Mouse (Mus musculus) adrenal gland, adult 8-10 months (tissue): ENCODE results near the gene Srbd1. TPM values are rescaled to one million over a fixed set of nuclear protein-coding genes. Genes with fewer than 3 reads are reported as not detected.
A peak's percentile ranks its signal among the peaks of the same experiment; 100 is the strongest.

Experiments
- DNase-seq: peaks from one replicate; pipeline ENCODE4 v3.0.0; 2022
- total RNA-seq, 4 experiments: library from RNA; stranded (reverse); gene quantifications; 2 replicates each; pipeline ENCODE4 v1.2.4; 2022

Gene Srbd1
- total RNA-seq, 4 experiments from 2014 or later = 21.8 to 28.0 (median 25.7) TPM

DNA sequence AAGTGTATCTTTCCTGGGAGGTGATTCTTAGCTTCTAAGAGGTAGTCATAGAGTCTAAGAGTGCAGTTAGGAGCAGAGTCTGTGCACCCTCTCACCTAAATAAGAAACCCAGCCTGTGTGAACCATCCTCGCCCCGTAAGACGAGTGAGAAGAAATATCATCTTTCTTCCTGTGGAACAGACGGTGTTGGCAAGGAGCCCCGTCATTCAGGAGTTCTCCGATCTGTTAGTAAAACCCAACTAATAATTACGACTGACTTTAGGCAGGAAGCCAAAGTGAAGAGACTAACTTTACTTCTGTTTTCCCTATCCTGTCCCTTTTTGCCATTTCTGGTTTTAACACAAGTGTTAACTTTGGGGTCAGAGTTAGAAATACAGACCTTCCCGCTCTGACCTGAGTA lies 166.1 kb downstream of the Srbd1 start:
- no peak for DNase-seq

DNA sequence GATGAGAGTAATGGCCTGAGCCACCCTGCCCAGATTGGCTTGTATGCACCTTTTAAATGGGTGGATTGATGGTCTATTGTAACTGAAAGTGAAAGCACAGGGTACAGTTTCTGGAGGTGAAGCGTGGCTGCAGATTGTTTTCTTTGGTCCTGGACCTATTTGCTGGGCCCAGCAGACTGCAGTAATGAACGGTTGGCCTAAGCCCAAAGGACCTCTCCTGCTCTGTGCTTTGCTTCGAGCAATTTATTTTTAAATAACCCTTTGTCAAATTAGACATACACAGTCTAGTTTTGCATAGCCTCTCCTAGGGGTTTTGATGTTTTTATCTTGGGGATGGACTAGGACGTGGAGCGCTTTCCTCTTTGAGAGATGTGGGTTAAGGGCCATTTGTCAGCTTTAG lies 169.9 kb downstream of the Srbd1 start:
- DNase-seq = no peak

- DNase-seq = peak; percentile 12
Observed at GRCm38 (mm10) chr17:85974591-85974990, 170.4 kb downstream of the Srbd1 start.

GRCm38 (mm10) chr17:85971120-85971519 lies 173.9 kb downstream of the Srbd1 start:
- no peak for DNase-seq

DNA sequence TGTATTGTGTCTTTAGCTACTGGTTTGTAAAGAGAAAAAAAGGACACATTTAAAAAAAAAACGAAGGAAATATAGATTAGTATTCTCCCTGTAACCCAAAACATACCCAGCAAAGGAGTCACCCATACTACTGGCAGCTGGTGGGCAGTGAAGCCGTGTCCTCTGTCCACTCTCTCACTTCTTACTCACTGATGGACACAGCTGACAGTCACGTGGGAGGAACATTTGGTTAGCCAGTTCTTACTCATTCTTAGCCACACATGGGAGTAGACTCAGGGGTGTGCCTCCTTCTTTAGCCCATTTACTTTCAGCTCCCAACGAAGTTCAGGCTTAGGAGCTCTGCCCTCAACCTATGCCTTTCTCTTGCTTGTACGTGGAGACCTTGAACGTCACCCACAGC lies 183.3 kb downstream of the Srbd1 start:
- DNase-seq = no peak

GRCm38 (mm10) chr17:85951771-85952170 lies 193.2 kb downstream of the Srbd1 start:
- DNase-seq = no peak

DNA sequence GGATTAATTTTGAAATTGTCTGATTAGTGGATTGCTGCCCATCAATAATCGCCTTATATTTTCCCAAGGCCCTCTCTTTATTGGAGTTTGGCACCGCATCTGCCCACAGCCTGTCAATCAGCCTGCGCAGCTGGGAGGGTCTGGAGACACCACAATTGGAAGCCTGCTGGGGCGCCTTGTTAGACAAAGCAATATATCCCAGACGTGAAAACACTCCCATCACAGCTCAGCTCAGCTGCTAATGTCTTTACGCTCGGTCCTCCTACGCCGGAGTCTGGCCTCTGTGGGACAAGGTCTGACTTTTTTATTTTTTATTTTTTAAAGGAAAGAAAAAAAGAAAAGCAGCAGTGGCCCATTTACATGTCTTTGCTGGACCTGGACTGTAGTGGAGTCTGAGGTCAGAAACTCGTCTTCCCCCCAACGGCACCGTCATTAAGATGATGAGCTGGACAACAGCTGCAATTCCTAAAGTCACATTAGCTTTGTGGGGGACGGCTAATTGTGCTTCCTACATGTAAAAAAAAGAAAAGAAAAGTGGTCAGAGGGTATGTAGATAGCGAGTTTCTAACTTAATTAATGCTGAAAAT lies 195.0 kb downstream of the Srbd1 start:
- no peak for DNase-seq

GRCm38 (mm10) chr17:85948911-85949909 lies 195.8 kb downstream of the Srbd1 start:
- no peak for DNase-seq

DNA sequence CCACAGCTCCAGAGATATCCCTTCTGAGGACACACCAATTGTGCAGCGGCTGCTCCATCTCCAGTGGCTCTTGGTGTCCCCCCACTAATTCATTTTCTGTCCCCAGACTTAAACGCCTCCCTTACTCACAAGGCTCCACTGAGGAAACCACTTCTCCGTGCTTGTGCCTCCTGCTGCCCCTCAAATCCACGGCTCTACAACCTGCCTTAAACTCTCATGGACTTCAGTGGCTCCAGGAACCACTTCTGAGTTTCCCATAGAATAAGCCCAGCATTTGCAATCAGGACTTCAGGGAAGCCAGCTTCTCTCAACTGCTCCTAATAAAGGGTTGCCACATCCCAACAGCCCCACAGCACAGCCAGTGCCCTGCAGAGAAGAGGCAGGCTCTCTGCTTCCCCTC lies 200.2 kb downstream of the Srbd1 start:
- DNase-seq = no peak

DNA sequence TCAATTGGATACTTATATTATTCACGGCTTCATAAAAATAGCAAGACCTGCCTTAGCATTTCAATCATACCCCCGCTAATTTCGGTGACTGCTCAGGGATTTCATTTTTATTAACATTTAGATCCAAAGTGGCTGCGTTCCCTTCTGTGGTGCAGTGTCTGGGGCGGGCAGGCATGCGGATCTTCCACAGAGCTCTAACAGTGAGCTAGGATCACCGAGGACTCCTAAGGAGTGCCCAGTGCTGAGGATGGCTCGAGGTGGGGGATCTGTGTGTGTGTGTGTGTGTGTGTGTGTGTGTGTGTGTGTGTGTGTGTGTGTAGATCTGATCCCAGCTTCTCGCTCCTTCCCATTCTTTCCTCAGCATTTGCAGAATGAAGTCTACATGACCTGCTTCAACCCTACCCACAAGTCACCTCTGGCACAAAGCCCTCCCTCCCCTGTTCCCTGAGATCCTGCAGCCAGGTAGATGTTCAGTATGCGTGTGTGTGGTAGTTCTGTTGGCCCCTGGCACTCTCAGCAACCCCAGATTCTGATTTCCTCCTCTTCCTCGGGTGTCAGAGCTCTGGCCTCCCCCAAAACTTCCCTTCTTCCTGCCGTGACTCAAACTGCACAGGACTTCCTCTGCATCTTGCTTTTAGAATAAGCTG lies 200.9 kb downstream of the Srbd1 start:
- no peak for DNase-seq

GRCm38 (mm10) chr17:85943551-85943981 lies 201.4 kb downstream of the Srbd1 start:
- no peak for DNase-seq

GRCm38 (mm10) chr17:85943071-85943470 lies 201.9 kb downstream of the Srbd1 start:
- no peak for DNase-seq

DNA sequence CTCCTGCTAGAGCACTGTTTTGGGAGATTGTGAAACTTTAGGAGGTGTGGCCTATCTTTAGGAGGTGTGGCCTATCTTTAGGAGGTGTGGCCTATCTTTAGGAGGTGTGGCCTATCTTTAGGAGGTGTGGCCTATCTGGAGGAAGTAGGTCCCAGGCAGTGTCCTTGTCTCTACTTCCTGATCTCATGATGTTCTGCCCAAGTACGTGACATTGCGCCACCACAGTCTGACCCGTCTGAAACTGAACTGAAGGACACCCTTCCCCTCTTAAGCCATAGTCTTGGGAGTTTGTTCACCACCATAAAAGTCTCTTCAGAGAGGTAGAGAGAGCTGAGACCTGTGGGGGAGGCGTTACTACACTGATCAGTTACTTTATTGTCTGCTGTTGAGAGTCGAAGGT lies 202.9 kb downstream of the Srbd1 start:
- no peak for DNase-seq

DNA sequence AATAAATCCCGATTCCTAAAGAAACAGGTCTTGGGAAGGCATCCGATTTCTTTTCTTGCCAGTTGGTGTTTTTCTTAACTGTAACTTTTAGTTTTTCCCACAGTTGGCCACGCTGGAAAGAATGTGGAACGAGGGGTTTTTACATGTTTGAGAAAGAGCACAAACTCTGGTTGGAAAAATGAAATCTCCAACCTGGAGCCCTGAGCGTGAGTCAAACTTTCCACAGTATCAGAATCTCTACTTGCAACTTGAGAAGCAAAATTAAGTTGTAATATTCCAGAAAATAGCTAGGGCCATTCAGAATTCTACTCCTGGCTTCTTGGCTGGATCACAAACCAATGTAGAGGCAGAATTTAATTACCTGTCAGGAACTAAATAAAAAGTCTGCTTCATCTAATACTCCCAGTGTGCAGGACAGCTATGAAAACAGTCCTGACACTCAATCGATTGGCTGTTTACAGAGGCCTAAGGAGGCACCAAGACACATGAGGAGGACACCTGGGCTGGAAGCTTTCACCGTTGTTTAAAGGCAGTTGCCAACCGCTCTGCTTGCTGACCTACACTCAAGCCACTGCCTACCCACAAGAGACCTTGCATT lies 203.7 kb downstream of the Srbd1 start:
- no peak for DNase-seq

DNA sequence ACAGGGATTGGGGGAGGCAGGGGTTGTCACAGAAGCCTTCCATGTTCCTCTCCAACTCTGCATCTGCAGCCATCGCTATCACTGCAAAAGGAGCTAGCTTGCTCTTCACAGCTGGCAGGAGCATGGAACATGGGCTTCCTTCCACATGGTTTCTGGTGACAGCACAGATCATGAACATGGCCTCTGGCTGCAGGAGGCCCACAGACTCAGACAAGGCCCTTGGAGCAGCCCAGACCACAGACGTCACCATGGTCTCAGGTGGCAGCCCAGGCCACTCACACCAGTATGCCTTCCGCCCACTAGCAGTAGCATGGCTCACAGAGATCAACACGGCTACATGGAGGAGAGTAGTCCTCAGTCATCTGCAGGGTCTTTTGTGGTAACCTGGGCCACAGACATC lies 207.8 kb downstream of the Srbd1 start:
- no peak for DNase-seq

GRCm38 (mm10) chr17:85935268-85935667 lies 209.7 kb downstream of the Srbd1 start:
- DNase-seq = no peak

Other genes starting within 250 kb of the Srbd1 start
- gene Prkce, start 22.6 kb upstream of the Srbd1 start, total RNA-seq = 10 to 100 TPM; 17.6 to 26.9 (median 22.3) TPM